Mouse (Mus musculus): ENCODE data around the gene Nenf. TPM values are rescaled to one million over a fixed set of nuclear protein-coding genes. Genes with fewer than 3 reads are reported as not detected.

Nenf gene
- total RNA-seq, 2 experiments from 2014 or later, result 68.3 to 69.6 TPM

DNA sequence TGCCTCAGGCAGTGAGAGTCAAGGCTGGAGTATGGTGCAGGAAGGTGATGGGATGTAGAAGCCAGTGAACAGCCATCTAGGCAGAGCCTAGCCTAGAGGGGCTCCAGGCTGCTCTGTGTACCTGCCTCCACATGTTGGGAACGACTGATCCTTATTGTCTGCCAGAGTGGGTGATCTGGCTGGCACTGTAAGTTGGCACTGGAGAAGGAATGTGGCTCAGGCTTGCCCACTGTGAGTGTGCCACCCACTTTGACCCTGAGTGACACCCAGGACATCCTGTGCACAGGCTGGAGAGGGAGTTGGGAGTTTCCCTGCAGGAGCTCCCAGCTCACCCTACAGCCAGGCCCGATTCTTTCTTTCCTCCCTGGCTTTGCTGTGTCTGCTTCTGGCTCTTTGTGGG is 21.9 kb upstream of the Nenf start:
- no peak for DNase-seq
- no peak overlapping the region for H3K4me3 ChIP-seq
- TF ChIP-seq CTCF (IDR thresholded peaks at IDR 0.05), result no peak
- intact Hi-C loops (cut with DNase I), result no loop called here
- no peak overlapping the region for H3K27ac ChIP-seq

DNA sequence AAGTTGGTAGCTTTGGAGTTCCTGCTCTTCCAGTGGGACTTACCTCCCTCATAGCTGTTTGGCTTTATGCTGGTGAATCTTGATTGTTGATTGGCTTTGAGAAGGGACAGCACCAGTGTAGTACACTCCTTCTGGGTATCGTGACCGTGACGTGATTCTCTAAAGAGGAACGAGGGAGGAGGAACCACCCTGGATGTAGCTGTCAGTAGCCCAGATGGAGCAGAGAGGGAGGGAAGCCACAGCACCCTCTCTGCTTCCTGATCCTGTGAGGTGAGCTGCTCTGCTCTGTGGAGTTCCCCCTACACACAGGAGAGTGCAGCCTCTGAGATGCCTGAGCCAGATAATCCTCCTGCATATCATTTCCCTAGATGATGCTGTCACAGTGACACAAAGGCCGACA is 16.5 kb upstream of the Nenf start:
- no peak overlapping the region for H3K4me3 ChIP-seq
- intact Hi-C loops (cut with DNase I), result no loop called here
- no peak overlapping the region for H3K27ac ChIP-seq
- no peak for DNase-seq
- no peak for TF ChIP-seq CTCF (IDR thresholded peaks at IDR 0.05)

GRCm38 (mm10) chr1:191330356-191330755 is 12.4 kb upstream of the Nenf start:
- intact Hi-C loops (cut with DNase I), result no loop called here
- H3K27ac ChIP-seq, result no peak overlapping the region
- no peak overlapping the region for H3K4me3 ChIP-seq
- no peak for TF ChIP-seq CTCF (IDR thresholded peaks at IDR 0.05)
- peak; percentile 15 for DNase-seq

- intact Hi-C loops (cut with DNase I), result no loop called here
- peak; percentile 21 for DNase-seq
- Histone ChIP-seq H3K27ac (no peak overlapping the region), H3K4me3 (no peak overlapping the region)
- TF ChIP-seq CTCF (IDR thresholded peaks at IDR 0.05), result no peak
These were observed 10.0 kb upstream of the Nenf start for GRCm38 (mm10) chr1:191328019-191328441.

DNA sequence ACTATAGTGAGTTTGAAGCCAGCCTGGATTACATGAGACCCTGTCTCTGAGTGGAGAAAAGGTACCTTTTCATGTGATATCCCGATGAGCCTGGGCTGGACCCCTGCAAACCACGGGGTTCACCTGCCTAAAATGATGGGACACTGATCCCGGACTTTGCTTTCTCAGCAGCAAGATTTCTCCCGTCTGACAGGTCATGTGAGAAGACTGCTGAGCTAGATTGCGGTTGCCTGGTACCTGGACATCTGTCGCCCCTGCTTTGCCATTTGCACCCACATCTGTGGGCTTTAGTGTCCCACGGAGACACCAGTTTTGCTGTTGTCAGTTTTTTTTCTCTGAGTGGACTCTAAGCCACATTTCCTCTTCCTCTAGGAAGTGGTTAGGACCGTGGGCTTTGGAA is 9.3 kb upstream of the Nenf start:
- TF ChIP-seq CTCF (IDR thresholded peaks at IDR 0.05), result no peak
- no peak overlapping the region for H3K27ac ChIP-seq
- no peak overlapping the region for H3K4me3 ChIP-seq
- DNase-seq, result peak; percentile 11
- intact Hi-C loops (cut with DNase I), result no loop called here

GRCm38 (mm10) chr1:191326233-191326882 is 8.4 kb upstream of the Nenf start:
- no peak for TF ChIP-seq CTCF (IDR thresholded peaks at IDR 0.05)
- H3K27ac ChIP-seq, result peak overlapping the region; percentile 87
- peak; percentile 55 for DNase-seq
- H3K4me3 ChIP-seq, result peak overlapping the region; percentile 77
- intact Hi-C loops (cut with DNase I), result no loop called here

- no peak for TF ChIP-seq CTCF (IDR thresholded peaks at IDR 0.05)
- H3K4me3 ChIP-seq, result peak within 1 kb of the TSS; percentile 77
- intact Hi-C loops (cut with DNase I), result no loop called here
- H3K27ac ChIP-seq, result peak within 1 kb of the TSS; percentile 87
- peak; percentile 95 for DNase-seq
These were observed 7.8 kb upstream of the Nenf start, which contains the start of gene Tmem206 for GRCm38 (mm10) chr1:191325726-191326232. TSS of gene Tmem206 (plus strand) at chr1:191325912.

DNA sequence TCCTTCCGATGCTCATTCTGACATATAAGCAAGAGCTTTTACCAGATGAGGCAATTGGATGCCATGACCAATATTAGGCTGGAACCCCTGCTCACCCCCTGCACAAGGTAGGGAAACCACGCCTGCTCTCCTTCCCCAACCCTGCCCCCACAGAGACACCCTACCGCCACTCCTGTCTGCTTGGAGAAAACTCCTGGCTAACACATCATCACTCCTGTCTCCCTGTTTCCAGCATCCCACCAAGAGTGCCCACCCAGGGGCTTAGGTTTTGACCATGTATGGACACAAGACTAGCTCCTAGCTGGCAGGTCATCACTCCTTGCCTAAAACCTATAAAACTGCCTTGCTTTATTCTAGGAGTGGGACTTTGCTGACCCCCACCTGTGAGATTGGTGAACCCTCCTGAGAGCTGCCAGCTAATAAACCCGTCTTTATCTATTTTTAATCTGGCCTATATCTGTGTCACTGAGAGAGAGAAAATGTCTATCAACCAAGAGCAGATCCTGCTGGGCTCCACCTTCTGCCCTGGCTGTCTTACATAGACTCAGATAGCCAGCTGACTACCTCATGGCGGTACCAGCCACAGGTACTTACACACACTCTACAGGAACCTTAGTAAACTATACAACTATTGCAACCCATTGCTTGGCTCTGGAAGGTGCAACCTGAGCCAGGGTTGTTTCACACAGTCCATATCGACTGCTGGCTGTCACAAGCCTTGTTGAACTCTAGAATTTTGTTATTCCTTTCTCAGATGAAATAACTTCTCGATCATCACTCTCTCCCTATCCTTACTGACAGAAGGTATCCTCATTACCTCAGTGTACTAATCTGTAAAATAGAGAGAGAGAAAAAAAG is 7.0 kb upstream of the Nenf start:
- TF ChIP-seq CTCF (IDR thresholded peaks at IDR 0.05), result no peak
- peak overlapping the region; percentile 87 for H3K27ac ChIP-seq
- peak; percentile 16 for DNase-seq
- peak overlapping the region; percentile 77 for H3K4me3 ChIP-seq
- intact Hi-C loops (cut with DNase I), result no loop called here

DNA sequence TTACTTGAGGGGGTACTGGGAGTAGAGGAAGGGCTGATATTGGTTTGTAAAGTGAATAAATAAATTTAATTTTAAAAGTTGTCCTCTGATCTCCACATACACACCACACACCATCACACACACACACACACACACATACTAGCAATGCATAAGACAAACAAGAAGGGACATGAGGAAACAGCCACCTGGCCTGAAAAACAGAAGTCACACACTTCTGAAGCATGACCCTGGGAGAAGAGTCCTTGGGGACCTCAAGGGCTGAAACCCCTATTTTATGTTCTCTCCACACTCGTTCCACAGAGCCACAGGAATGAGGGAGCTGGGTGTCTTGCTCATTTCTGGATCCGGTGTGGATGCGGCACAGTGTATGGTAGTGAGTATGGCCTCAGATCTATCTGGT is 5.4 kb upstream of the Nenf start:
- intact Hi-C loops (cut with DNase I), result no loop called here
- no peak overlapping the region for H3K27ac ChIP-seq
- no peak for TF ChIP-seq CTCF (IDR thresholded peaks at IDR 0.05)
- DNase-seq, result no peak
- no peak overlapping the region for H3K4me3 ChIP-seq

- no peak overlapping the region for H3K4me3 ChIP-seq
- DNase-seq, result peak; percentile 20
- H3K27ac ChIP-seq, result peak overlapping the region; percentile 51; the same call in 1 of the 2 replicates
- no peak for TF ChIP-seq CTCF (IDR thresholded peaks at IDR 0.05)
- intact Hi-C loops (cut with DNase I), result no loop called here
These were observed 692 bp upstream of the Nenf start for GRCm38 (mm10) chr1:191318686-191319085.

- Histone ChIP-seq H3K27ac (peak overlapping the region; percentile 95), H3K4me3 (peak overlapping the region; percentile 81)
- intact Hi-C loops (cut with DNase I), result no loop called here
- no peak; the same call in 1 of the 2 replicates for TF ChIP-seq CTCF (IDR thresholded peaks at IDR 0.05)
- no peak for DNase-seq
These were observed 1.2 kb downstream of the Nenf start for GRCm38 (mm10) chr1:191316818-191317217.

GRCm38 (mm10) chr1:191313926-191314325 is 4.1 kb downstream of the Nenf start:
- no peak for DNase-seq
- TF ChIP-seq CTCF (IDR thresholded peaks at IDR 0.05), result no peak
- intact Hi-C loops (cut with DNase I), result loop anchor here (2.0 to 5.0 kb wide), 3 partner anchors 33 to 508 kb away; partner anchors contain the start of gene Nek2
- H3K4me3 ChIP-seq, result no peak overlapping the region
- peak overlapping the region; percentile 12; the same call in 1 of the 2 replicates for H3K27ac ChIP-seq

- no peak for DNase-seq
- peak overlapping the region; percentile 78 for H3K4me3 ChIP-seq
- intact Hi-C loops (cut with DNase I), result loop anchor here (2.0 to 5.0 kb wide), 3 partner anchors 34 to 509 kb away; partner anchors contain the start of gene Nek2
- no peak for TF ChIP-seq CTCF (IDR thresholded peaks at IDR 0.05)
- H3K27ac ChIP-seq, result peak overlapping the region; percentile 92
These were observed 4.8 kb downstream of the Nenf start for GRCm38 (mm10) chr1:191313158-191313557.
